Mouse (Mus musculus): Measurements from ENCODE around the gene Kansl1. TPM values are rescaled to one million over a fixed set of nuclear protein-coding genes. Genes with fewer than 3 reads are reported as not detected.

The Kansl1 gene
- polyA plus RNA-seq, 1 experiment, result 67.1 TPM

- TF ChIP-seq FLI1 (IDR thresholded peaks at IDR 0.05; ENCODE audit: low read length) (no peak), GATA1 (IDR thresholded peaks at IDR 0.05; ENCODE audit: borderline replicate concordance, low read length) (no peak)
- Histone ChIP-seq H3K4me1 (peaks cover 28% of the 10 kb centered on the region), H3K9me3 (no peaks in the 10 kb centered on the region), H3K4me3 (replicated peaks) (no peak overlapping the region), H3K36me3 (replicated peaks; ENCODE audit: low read length) (peaks cover 18% of the 10 kb centered on the region), H3K27me3 (replicated peaks) (no peaks in the 10 kb centered on the region)
Observed at GRCm38 (mm10) chr11:104381887-104382286, 86.8 kb downstream of the Kansl1 start.

- TF ChIP-seq GATA1 (IDR thresholded peaks at IDR 0.05; ENCODE audit: borderline replicate concordance, low read length) (no peak), FLI1 (IDR thresholded peaks at IDR 0.05; ENCODE audit: low read length) (no peak)
- Histone ChIP-seq H3K27me3 (replicated peaks) (no peaks in the 10 kb centered on the region), H3K4me1 (peaks cover 32% of the 10 kb centered on the region), H3K9me3 (no peaks in the 10 kb centered on the region), H3K36me3 (replicated peaks; ENCODE audit: low read length) (peaks cover 27% of the 10 kb centered on the region), H3K4me3 (replicated peaks) (no peak overlapping the region)
Observed at GRCm38 (mm10) chr11:104379635-104380034, 89.0 kb downstream of the Kansl1 start.

DNA sequence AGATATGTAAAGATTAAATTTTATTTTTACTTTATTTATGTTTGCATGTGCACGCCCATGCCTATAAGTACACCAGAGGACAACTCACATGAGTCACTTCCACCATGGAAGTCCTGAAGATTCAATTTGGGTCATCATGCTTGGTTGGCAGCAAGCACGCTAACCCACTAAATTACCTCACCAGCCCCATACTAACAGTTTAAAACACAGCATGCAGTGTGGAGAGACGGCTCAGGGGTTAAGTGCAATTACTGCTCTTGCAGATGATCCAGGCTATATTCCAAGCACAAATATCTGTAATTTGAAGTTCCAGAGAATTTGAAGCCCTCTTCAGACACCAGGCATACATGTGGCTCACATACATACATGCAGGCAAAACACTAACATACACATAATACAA is 92.4 kb downstream of the Kansl1 start:
- Histone ChIP-seq H3K4me3 (replicated peaks) (no peak overlapping the region), H3K36me3 (replicated peaks; ENCODE audit: low read length) (peaks cover 43% of the 10 kb centered on the region), H3K4me1 (peaks cover 19% of the 10 kb centered on the region), H3K9me3 (no peaks in the 10 kb centered on the region), H3K27me3 (replicated peaks) (no peaks in the 10 kb centered on the region)
- TF ChIP-seq FLI1 (IDR thresholded peaks at IDR 0.05; ENCODE audit: low read length) (no peak), GATA1 (IDR thresholded peaks at IDR 0.05; ENCODE audit: borderline replicate concordance, low read length) (no peak)

DNA sequence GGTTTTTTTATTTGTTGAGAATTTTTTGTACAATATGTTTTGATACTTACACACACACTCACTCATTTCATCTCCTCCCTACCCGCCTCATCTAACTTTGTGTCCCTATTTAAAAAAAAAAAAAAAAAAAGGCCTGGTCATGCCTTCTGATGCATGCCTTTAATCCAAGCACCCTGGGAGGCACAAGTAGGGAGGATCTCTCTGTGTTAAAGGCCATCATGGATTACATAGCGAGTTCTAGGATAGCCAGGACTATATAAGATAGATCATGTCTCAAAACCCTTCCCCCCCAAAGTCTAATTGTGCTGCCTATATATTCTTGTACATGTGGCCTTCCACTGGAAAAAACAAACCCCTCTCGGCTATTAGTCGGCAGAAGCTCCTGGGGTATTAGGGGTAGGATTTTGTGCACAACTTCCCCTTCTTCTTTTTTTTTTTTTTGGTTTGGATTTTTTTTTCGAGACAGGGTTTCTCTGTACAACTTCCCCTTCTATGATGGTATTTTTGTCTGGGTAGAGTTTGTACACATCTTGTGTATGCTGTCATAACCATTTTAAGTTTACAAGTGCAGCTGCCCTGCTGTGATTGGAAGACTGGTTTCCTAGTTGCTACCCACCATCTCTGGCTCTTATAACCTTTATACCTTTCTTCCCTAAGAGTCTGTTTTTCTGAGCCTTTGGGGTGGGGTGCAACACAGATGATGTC is 101.0 kb downstream of the Kansl1 start:
- Histone ChIP-seq H3K4me1 (peaks cover 46% of the 10 kb centered on the region), H3K36me3 (replicated peaks; ENCODE audit: low read length) (peaks cover 67% of the 10 kb centered on the region), H3K9me3 (no peaks in the 10 kb centered on the region), H3K27me3 (replicated peaks) (no peaks in the 10 kb centered on the region), H3K4me3 (replicated peaks) (no peak overlapping the region)
- TF ChIP-seq FLI1 (IDR thresholded peaks at IDR 0.05; ENCODE audit: low read length) (no peak), GATA1 (IDR thresholded peaks at IDR 0.05; ENCODE audit: borderline replicate concordance, low read length) (no peak)

DNA sequence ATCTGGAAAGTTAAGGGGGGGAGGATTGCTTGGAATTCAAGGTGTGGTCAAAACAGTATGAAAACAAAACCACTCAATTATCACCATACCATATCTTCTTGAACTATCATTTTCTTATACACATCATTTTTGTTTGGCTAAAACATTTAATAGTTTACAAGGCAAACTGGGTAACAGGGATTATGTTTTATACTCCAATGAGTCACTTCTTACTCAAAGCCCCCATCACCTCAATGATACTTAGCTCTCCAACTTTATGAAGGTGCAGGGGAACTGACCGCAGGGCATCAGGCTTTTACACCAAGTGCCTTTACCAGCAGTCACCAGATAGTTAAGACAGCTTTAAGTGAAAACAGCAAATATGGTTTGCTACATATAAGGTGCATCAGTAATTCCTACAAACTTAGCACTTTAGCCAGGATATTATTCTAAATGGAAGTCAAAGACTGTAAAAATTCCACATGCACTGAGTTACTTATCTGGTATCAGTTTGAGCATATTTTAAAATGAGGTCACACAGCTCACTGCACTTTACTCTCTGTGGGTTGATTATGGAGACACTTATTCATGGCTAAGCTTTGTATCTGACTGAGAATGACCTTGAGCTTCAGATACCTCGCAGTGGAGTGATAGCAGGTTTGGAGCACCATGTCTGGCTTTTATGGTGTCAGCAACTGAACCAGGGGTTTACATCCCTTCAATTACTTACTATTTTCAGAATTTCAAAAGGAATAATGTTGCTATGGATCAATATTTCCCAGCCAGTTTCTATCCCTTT is 104.6 kb downstream of the Kansl1 start:
- Histone ChIP-seq H3K9me3 (no peaks in the 10 kb centered on the region), H3K36me3 (replicated peaks; ENCODE audit: low read length) (peaks cover 48% of the 10 kb centered on the region), H3K4me3 (replicated peaks) (no peak overlapping the region), H3K27me3 (replicated peaks) (no peaks in the 10 kb centered on the region), H3K4me1 (peaks cover 67% of the 10 kb centered on the region)
- TF ChIP-seq FLI1 (IDR thresholded peaks at IDR 0.05; ENCODE audit: low read length) (no peak), GATA1 (IDR thresholded peaks at IDR 0.05; ENCODE audit: borderline replicate concordance, low read length) (no peak)

- H3K9me3 ChIP-seq, result no peaks in the 10 kb centered on the region
- no peak overlapping the region for H3K4me3 ChIP-seq (replicated peaks)
- no peaks in the 10 kb centered on the region for H3K27me3 ChIP-seq (replicated peaks)
- H3K36me3 ChIP-seq (replicated peaks; ENCODE audit: low read length), result peaks cover 43% of the 10 kb centered on the region
- no peak for TF ChIP-seq GATA1 (IDR thresholded peaks at IDR 0.05; ENCODE audit: borderline replicate concordance, low read length)
- TF ChIP-seq FLI1 (IDR thresholded peaks at IDR 0.05; ENCODE audit: low read length), result no peak
- peaks cover 59% of the 10 kb centered on the region for H3K4me1 ChIP-seq
Observed at GRCm38 (mm10) chr11:104362704-104363103, 106.0 kb downstream of the Kansl1 start.

DNA sequence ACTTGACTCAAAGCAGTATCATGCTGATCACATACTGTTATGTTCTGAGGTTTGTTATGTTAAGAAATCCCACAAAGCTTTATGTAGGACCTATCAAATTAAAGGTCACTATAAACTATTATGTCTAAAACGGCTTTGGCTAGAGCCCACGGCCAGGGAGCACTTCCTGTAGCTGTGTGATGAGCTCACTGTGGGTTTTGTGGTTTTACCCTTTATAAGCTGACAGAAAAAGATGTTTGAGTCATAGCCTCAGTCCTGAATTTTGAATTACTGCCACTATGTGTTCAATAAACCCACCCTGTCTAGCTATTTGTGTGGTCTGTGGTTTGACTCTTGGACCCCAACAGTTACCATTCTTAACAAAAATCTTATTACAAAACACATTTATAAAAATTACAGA is 106.9 kb downstream of the Kansl1 start:
- Histone ChIP-seq H3K36me3 (replicated peaks; ENCODE audit: low read length) (peaks cover 47% of the 10 kb centered on the region), H3K4me1 (peaks cover 54% of the 10 kb centered on the region), H3K9me3 (no peaks in the 10 kb centered on the region), H3K27me3 (replicated peaks) (no peaks in the 10 kb centered on the region), H3K4me3 (replicated peaks) (peak overlapping the region; percentile 15)
- TF ChIP-seq FLI1 (IDR thresholded peaks at IDR 0.05; ENCODE audit: low read length) (no peak), GATA1 (IDR thresholded peaks at IDR 0.05; ENCODE audit: borderline replicate concordance, low read length) (no peak)

DNA sequence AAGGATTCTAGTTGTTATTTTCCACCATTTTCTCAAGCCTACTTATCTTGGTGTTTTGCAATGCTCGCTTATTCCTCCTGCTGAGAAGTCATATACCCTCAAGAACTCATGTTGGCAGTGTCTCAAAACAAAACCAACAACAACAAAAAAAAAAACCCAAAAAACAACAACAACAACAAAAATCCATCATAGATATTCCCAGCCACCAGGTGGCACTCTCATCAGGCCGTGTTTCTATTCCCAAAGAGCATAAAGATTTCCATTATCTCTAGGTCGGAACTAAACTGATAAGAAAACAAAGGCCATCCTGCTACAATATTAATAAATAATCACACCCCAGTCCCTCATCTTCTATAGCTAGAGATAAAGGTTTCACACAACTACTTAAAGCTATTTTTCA is 121.7 kb downstream of the Kansl1 start:
- Histone ChIP-seq H3K4me1 (no peaks in the 10 kb centered on the region; the same call in 1 of the 2 replicates), H3K36me3 (replicated peaks; ENCODE audit: low read length) (peaks cover 91% of the 10 kb centered on the region), H3K9me3 (no peaks in the 10 kb centered on the region), H3K4me3 (replicated peaks) (no peak overlapping the region), H3K27me3 (replicated peaks) (no peaks in the 10 kb centered on the region)
- no peak for TF ChIP-seq FLI1 (IDR thresholded peaks at IDR 0.05; ENCODE audit: low read length)
- no peak for TF ChIP-seq GATA1 (IDR thresholded peaks at IDR 0.05; ENCODE audit: borderline replicate concordance, low read length)

- peaks cover 85% of the 10 kb centered on the region for H3K36me3 ChIP-seq (replicated peaks; ENCODE audit: low read length)
- TF ChIP-seq FLI1 (IDR thresholded peaks at IDR 0.05; ENCODE audit: low read length), result no peak
- no peak for TF ChIP-seq GATA1 (IDR thresholded peaks at IDR 0.05; ENCODE audit: borderline replicate concordance, low read length)
- H3K4me3 ChIP-seq (replicated peaks), result no peak overlapping the region
- no peaks in the 10 kb centered on the region for H3K9me3 ChIP-seq
- no peaks in the 10 kb centered on the region for H3K27me3 ChIP-seq (replicated peaks)
- H3K4me1 ChIP-seq, result peaks cover 7% of the 10 kb centered on the region; the same call in 1 of the 2 replicates
Observed at GRCm38 (mm10) chr11:104334946-104335345, 133.7 kb downstream of the Kansl1 start.

- Histone ChIP-seq H3K4me3 (replicated peaks) (no peak overlapping the region), H3K4me1 (peaks cover 7% of the 10 kb centered on the region; the same call in 1 of the 2 replicates), H3K9me3 (no peaks in the 10 kb centered on the region), H3K36me3 (replicated peaks; ENCODE audit: low read length) (peaks cover 76% of the 10 kb centered on the region), H3K27me3 (replicated peaks) (peaks cover 4% of the 10 kb centered on the region)
- no peak for TF ChIP-seq FLI1 (IDR thresholded peaks at IDR 0.05; ENCODE audit: low read length)
- no peak for TF ChIP-seq GATA1 (IDR thresholded peaks at IDR 0.05; ENCODE audit: borderline replicate concordance, low read length)
Observed at GRCm38 (mm10) chr11:104334115-104334514, 134.5 kb downstream of the Kansl1 start.
